9 mouse cellular contexts compared by ENCODE assay signal in genomic region chr6:137654776-137655175, GRCm38 (mm10). TPM values are rescaled to one million over a fixed set of nuclear protein-coding genes. Genes with fewer than 3 reads are reported as not detected.
DNase-seq lines count a peak whose midpoint lies in the region; ATAC-seq and TF ChIP-seq lines count a peak whose summit lies in the region.
"Had no signal": no experiment of that assay in that cellular context is flagged by ENCODE, and none has a peak within 500 bp of the region (broad histone marks: within the 10 kb centered on the region; RNA-seq: fewer than 3 reads in every experiment).

Gene Eps8, minus strand, starts transcription at chr6:137654876.

- no peaks in the 10 kb centered on the region for H3K4me1 ChIP-seq in forebrain, postnatal 0 days (ENCODE audit: insufficient read depth)
- H3K4me1 ChIP-seq in forebrain, embryonic 10.5 days, result no peaks in the 10 kb centered on the region
- no peaks in the 10 kb centered on the region for H3K4me1 ChIP-seq in neural tube, embryonic 13.5 days (replicated peaks)
- no peaks in the 10 kb centered on the region for H3K4me1 ChIP-seq in stomach, embryonic 16.5 days (ENCODE audit: control insufficient read depth, insufficient read depth, low read length)

- no peaks in the 10 kb centered on the region; the same call in 1 of the 2 replicates for H3K27me3 ChIP-seq in forebrain, postnatal 0 days (ENCODE audit: insufficient read depth, low read length)
- peaks cover 4% of the 10 kb centered on the region; the same call in 1 of the 2 replicates for H3K27me3 ChIP-seq in forebrain, embryonic 10.5 days (ENCODE audit: poor library complexity, severe bottlenecking)
- H3K27me3 ChIP-seq in neural tube, embryonic 13.5 days, result no peaks in the 10 kb centered on the region
- H3K27me3 ChIP-seq in stomach, embryonic 16.5 days (ENCODE audit: control insufficient read depth, insufficient read depth, low read length), result no peaks in the 10 kb centered on the region

- no peak for DNase-seq in forebrain, postnatal 0 days
- no peak for DNase-seq in forebrain, embryonic 10.5 days (ENCODE audit: extremely low spot score, low spot score)
- DNase-seq in neural tube, embryonic 10.5 days (ENCODE audit: extremely low spot score, low spot score), result no peak
- no peak for DNase-seq in layer of hippocampus, postnatal 10 days (ENCODE audit: low spot score in 2 of 2)
- no peak for DNase-seq in cerebellum, adult 11 months
- DNase-seq: cerebellum, postnatal 36 days had no signal

- H3K36me3 ChIP-seq in forebrain, postnatal 0 days (ENCODE audit: insufficient read depth), result no peaks in the 10 kb centered on the region
- H3K36me3 ChIP-seq in forebrain, embryonic 10.5 days (replicated peaks), result no peaks in the 10 kb centered on the region
- H3K36me3 ChIP-seq in neural tube, embryonic 13.5 days, result no peaks in the 10 kb centered on the region
- no peaks in the 10 kb centered on the region for H3K36me3 ChIP-seq in stomach, embryonic 16.5 days (ENCODE audit: control insufficient read depth, insufficient read depth, low read length)

- H3K4me3 ChIP-seq in forebrain, postnatal 0 days (ENCODE audit: low read depth, low read length), result no peak within 1 kb of the TSS
- no peak within 1 kb of the TSS for H3K4me3 ChIP-seq in forebrain, embryonic 10.5 days
- H3K4me3 ChIP-seq in neural tube, embryonic 13.5 days, result no peak within 1 kb of the TSS
- H3K4me3 ChIP-seq in stomach, embryonic 16.5 days (replicated peaks; ENCODE audit: low read length), result no peak within 1 kb of the TSS

- no peak within 1 kb of the TSS for H3K9ac ChIP-seq in forebrain, postnatal 0 days
- no peak within 1 kb of the TSS for H3K9ac ChIP-seq in neural tube, embryonic 13.5 days
- no peak within 1 kb of the TSS for H3K9ac ChIP-seq in stomach, embryonic 16.5 days (ENCODE audit: low read length)

- WGBS in forebrain, postnatal 0 days, result 93% methylated on average over 2 of the region's 2 CpGs
- 86% methylated on average over 2 of the region's 2 CpGs for WGBS in forebrain, embryonic 10.5 days
- WGBS in neural tube, embryonic 13.5 days, result 89% methylated on average over 2 of the region's 2 CpGs
- 79% methylated on average over 2 of the region's 2 CpGs for WGBS in stomach, embryonic 16.5 days

- no peak within 1 kb of the TSS for H3K4me2 ChIP-seq in forebrain, postnatal 0 days (ENCODE audit: low read depth)
- H3K4me2 ChIP-seq in neural tube, embryonic 13.5 days, result no peak within 1 kb of the TSS
- H3K4me2 ChIP-seq in stomach, embryonic 16.5 days (ENCODE audit: low read depth, low read length), result no peak within 1 kb of the TSS

- H3K27ac ChIP-seq in forebrain, postnatal 0 days (ENCODE audit: low read depth, low read length), result no peak within 1 kb of the TSS
- no peak within 1 kb of the TSS for H3K27ac ChIP-seq in forebrain, embryonic 10.5 days
- no peak within 1 kb of the TSS for H3K27ac ChIP-seq in neural tube, embryonic 13.5 days (replicated peaks)
- no peak within 1 kb of the TSS for H3K27ac ChIP-seq in stomach, embryonic 16.5 days (ENCODE audit: low read length)

- TF ChIP-seq CTCF in forebrain, postnatal 0 days (IDR thresholded peaks at IDR 0.05; ENCODE audit: low read depth), result no peak

- ATAC-seq in forebrain, postnatal 0 days, result no peak
- ATAC-seq in neural tube, embryonic 13.5 days (ENCODE audit: low read depth), result no peak
- ATAC-seq in stomach, embryonic 16.5 days (ENCODE audit: insufficient read depth, low FRiP score), result no peak
- ATAC-seq in activated CD4-positive, CD25-positive, alpha-beta regulatory T cell, adult 4 months, result no peak

- no peaks in the 10 kb centered on the region for H3K9me3 ChIP-seq in forebrain, postnatal 0 days (ENCODE audit: low read length)
- H3K9me3 ChIP-seq in forebrain, embryonic 10.5 days, result peaks cover 4% of the 10 kb centered on the region; the same call in 1 of the 2 replicates
- no peaks in the 10 kb centered on the region for H3K9me3 ChIP-seq in neural tube, embryonic 13.5 days
- peaks cover 4% of the 10 kb centered on the region; the same call in 1 of the 2 replicates for H3K9me3 ChIP-seq in stomach, embryonic 16.5 days (replicated peaks; ENCODE audit: control insufficient read depth, low read length)

RNA-seq across cellular contexts. Expression of gene Eps8, which starts in this region (rescaled TPM):
- 23.5 and 26.0 TPM in 2 replicates for total RNA-seq in forebrain, postnatal 0 days (2014; rRNA removed)
- 16.4 and 23.7 TPM in 2 replicates for polyA plus RNA-seq in forebrain, postnatal 0 days (2015; fragmentation: Nextera tagmentation; extraction: Ambion mirVana)
- polyA plus RNA-seq in forebrain, embryonic 10.5 days (2016; fragmentation: Nextera tagmentation; extraction: Ambion mirVana), result 6.8 and 8.7 TPM in 2 replicates
- polyA plus RNA-seq in neural tube, embryonic 13.5 days (2015; fragmentation: Nextera tagmentation; extraction: Ambion mirVana), result 10.8 and 11.0 TPM in 2 replicates
- total RNA-seq in layer of hippocampus, postnatal 10 days (2021), result 10 to 100 TPM; 55.5 to 58.6 TPM
- polyA plus RNA-seq in stomach, embryonic 16.5 days (2015; fragmentation: Nextera tagmentation; extraction: Ambion mirVana), result 33.4 and 37.9 TPM in 2 replicates
- polyA plus RNA-seq in activated CD4-positive, CD25-positive, alpha-beta regulatory T cell, adult 4 months (2017; shearing (Covaris generic)), result under 1 TPM; 0.30 to 0.46 TPM
